Mouse (Mus musculus): ENCODE measurements around the gene Pus7l.

- TF ChIP-seq CTCF (IDR thresholded peaks at IDR 0.05; ENCODE audit: insufficient read depth, low read length) (no peak), POLR2A (IDR thresholded peaks at IDR 0.05; ENCODE audit: borderline replicate concordance, extremely low read depth, low read depth, low read length) (no peak)
Measured at GRCm38 (mm10) chr15:94520959-94521358, 22.4 kb downstream of the Pus7l start.

Data from lung, adult 2 months (tissue).